Mouse (Mus musculus) liver, postnatal 0 days (tissue): Measurements from ENCODE around the gene Aicda. TPM values are rescaled to one million over a fixed set of nuclear protein-coding genes. Genes with fewer than 3 reads are reported as not detected.
"Not testable (repeated sequence)": the region's sequence is repeated elsewhere in the genome, so short reads cannot be mapped to it uniquely, and the experiment has no call there.

Experiments
- ATAC-seq: fragments of 200-750 bp; cut with Nextera tagmentation; 2 replicates; pipeline ENCODE4 v1.8.0; 2017; ENCODE audit warnings: mild to moderate bottlenecking, moderate library complexity
- DNase-seq: peaks from one replicate; pipeline ENCODE4 v3.0.0-alpha.2; 2016
- H3K27ac ChIP-seq: fragments of 300-500 bp; sonication (generic); 2 replicates; pipeline ENCODE4 v1.5.1; 2014; ENCODE audit warnings: antibody characterized with exemption, moderate library complexity, mild to moderate bottlenecking, low read depth
- H3K27me3 ChIP-seq: fragments of 300-500 bp; sonication (generic); 2 replicates; pipeline ENCODE4 v1.6.1; 2014; ENCODE audit warnings: low read length, control low read depth, mixed read lengths; ENCODE audit not compliant: insufficient read depth
- H3K36me3 ChIP-seq: fragments of 300-500 bp; sonication (generic); replicated peaks from 2 replicates; pipeline ENCODE4 v1.6.1; 2014; ENCODE audit warnings: mild to moderate bottlenecking, control low read depth, low read length, moderate library complexity, mixed read lengths; ENCODE audit not compliant: insufficient read depth
- H3K4me1 ChIP-seq: fragments of 300-500 bp; sonication (generic); 2 replicates; pipeline ENCODE4 v1.6.1; 2014; ENCODE audit warnings: antibody characterized with exemption, mild to moderate bottlenecking, control low read depth; ENCODE audit not compliant: insufficient read depth
- H3K4me2 ChIP-seq: fragments of 300-500 bp; sonication (generic); 2 replicates; pipeline ENCODE4 v1.6.1; 2014; ENCODE audit warnings: low read depth, mild to moderate bottlenecking, low read length, moderate library complexity, mixed read lengths
- H3K4me3 ChIP-seq: fragments of 300-500 bp; sonication (generic); 2 replicates; pipeline ENCODE4 v1.5.1; 2014; ENCODE audit warnings: low read depth, low read length
- H3K9ac ChIP-seq: fragments of 300-500 bp; sonication (generic); replicated peaks from 2 replicates; pipeline ENCODE4 v1.6.1; 2014; ENCODE audit warnings: mild to moderate bottlenecking, moderate library complexity
- H3K9me3 ChIP-seq: fragments of 300-500 bp; sonication (generic); 2 replicates; pipeline ENCODE4 v1.6.1; 2016; ENCODE audit warnings: mild to moderate bottlenecking, control low read depth, low read length, mixed read lengths
- CTCF ChIP-seq: sonication (generic); IDR thresholded peaks from 2 replicates; pipeline ENCODE4 v1.5.1; 2016; ENCODE audit warnings: antibody characterized with exemption, low read depth
- EP300 ChIP-seq: IDR thresholded peaks from 2 replicates; pipeline ENCODE4 v1.6.1; 2016; ENCODE audit warnings: antibody characterized with exemption, low read depth, mild to moderate bottlenecking
- WGBS: fragments of 180-500 bp; shearing (Covaris S2); extraction: QIAGEN DNeasy Blood & Tissue Kit; methylation state at CpG from one replicate; pipeline ENCODE4 v1.1.7; 2014; ENCODE audit not compliant: insufficient replicate concordance; 5-methylcytosine and 5-hydroxymethylcytosine counted together
- polyA plus RNA-seq: library from polyadenylated mRNA; unstranded; fragments of >200 nt; fragmentation: Nextera tagmentation; extraction: Ambion mirVana; gene quantifications from 2 replicates; pipeline ENCODE4 v1.2.1, GENCODE M21; 2015

Aicda gene
- polyA plus RNA-seq, 1 experiment from 2014 or later: not detected

- no peak overlapping the region for H3K4me2 ChIP-seq
- TF ChIP-seq EP300: no peak
- H3K27ac ChIP-seq: no peak overlapping the region
- H3K4me3 ChIP-seq: no peak overlapping the region
- ATAC-seq (no peak), DNase-seq (no peak)
- H3K27me3 ChIP-seq: 0 out of 2 replicates have a peak, but pooled peaks cover 3% of the 10 kb centered on the region
- 71% methylated on average over 8 of the region's 8 CpGs for WGBS
- no peaks in the 10 kb centered on the region for H3K9me3 ChIP-seq
- H3K4me1 ChIP-seq: peaks cover 3% of the 10 kb centered on the region; the same call in 1 of the 2 replicates
- no peaks in the 10 kb centered on the region for H3K36me3 ChIP-seq
- no peak overlapping the region for H3K9ac ChIP-seq
Measured at GRCm38 (mm10) chr6:122531466-122532174, 22.0 kb upstream of the Aicda start.

DNA sequence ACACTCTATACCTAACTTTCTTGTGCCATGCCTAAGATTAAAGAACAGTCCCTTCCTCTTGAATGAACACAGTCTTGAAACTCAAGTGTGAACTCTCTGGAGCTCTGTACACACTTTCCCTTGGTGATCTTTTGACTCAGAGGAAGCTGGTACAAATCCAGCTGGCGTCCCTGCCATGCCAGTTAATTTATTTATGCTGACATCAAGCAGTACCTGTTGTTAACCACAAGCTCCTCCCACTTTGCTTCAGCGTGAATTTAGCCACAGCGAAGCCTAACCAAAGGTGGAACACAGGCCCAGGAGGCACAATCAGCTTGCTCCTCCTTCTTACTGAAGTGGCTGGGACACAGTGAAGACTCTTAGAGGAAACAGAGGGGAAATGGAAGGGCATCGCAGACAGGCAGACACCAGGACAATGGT lies 20.7 kb upstream of the Aicda start:
- Histone ChIP-seq H3K9me3 (no peaks in the 10 kb centered on the region), H3K4me1 (peaks cover 3% of the 10 kb centered on the region; the same call in 1 of the 2 replicates), H3K4me3 (no peak overlapping the region), H3K36me3 (no peaks in the 10 kb centered on the region), H3K4me2 (peak overlapping the region; percentile 49), H3K9ac (no peak overlapping the region), H3K27ac (no peak overlapping the region), H3K27me3 (0 out of 2 replicates have a peak, but pooled peaks cover 3% of the 10 kb centered on the region)
- ATAC-seq: no peak
- DNase-seq: no peak
- WGBS: 12% methylated on average over 4 of the region's 4 CpGs
- no peak for TF ChIP-seq EP300
- no peak for TF ChIP-seq CTCF

DNA sequence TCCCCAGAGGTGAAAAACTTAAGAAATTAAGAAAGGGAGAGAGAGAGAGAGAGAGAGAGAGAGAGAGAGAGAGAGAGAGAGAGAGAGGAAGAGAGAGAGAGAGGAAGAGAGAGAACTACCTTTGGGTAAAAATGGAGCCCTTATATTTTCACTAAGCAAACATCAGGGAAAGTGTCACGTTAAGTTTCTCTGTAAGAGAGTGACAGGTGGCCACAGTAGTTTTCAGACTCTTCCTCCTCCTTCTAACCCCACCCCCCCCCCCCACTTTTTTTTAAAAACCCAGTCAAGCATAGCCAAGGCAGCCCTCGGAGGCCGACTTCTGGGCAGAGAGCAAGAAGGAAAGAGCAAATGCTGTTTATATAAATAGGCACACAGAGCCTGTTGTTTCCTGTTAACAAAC lies 19.6 kb upstream of the Aicda start:
- H3K4me2 ChIP-seq: no peak overlapping the region
- H3K4me3 ChIP-seq: no peak overlapping the region
- H3K9me3 ChIP-seq: no peaks in the 10 kb centered on the region
- H3K27me3 ChIP-seq: no peaks in the 10 kb centered on the region
- H3K36me3 ChIP-seq: no peaks in the 10 kb centered on the region
- H3K4me1 ChIP-seq: peaks cover 3% of the 10 kb centered on the region; the same call in 1 of the 2 replicates
- no peak overlapping the region for H3K9ac ChIP-seq
- ATAC-seq (no peak), DNase-seq (no peak)
- H3K27ac ChIP-seq: no peak overlapping the region
- TF ChIP-seq CTCF (no peak), EP300 (no peak)
- 49% methylated on average over 3 of the region's 3 CpGs for WGBS

DNA sequence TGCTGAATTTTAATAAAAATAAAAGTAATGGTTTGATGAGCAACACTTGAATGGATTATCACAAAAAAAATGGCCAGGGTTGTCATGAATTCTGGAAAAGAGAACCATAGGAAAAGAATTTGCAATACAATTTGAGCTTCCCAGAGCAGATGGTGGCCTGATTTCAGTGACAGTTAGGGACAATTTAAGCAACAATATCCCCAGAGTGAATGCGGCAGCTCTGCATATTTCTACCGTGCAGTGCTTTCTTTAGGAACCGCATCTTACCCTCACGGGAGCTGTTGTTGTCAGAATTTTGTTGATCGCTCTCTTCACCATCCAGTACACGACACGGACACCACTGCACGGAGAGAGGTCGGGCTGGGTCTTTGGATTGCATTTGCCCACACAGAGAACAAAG lies 14.0 kb upstream of the Aicda start:
- TF ChIP-seq EP300 (no peak), CTCF (no peak)
- H3K27ac ChIP-seq: no peak overlapping the region
- H3K4me3 ChIP-seq: no peak overlapping the region
- H3K4me2 ChIP-seq: no peak overlapping the region
- ATAC-seq (no peak), DNase-seq (no peak)
- WGBS: 87% methylated on average over 9 of the region's 9 CpGs
- no peaks in the 10 kb centered on the region for H3K27me3 ChIP-seq
- no peaks in the 10 kb centered on the region for H3K4me1 ChIP-seq
- H3K36me3 ChIP-seq: no peaks in the 10 kb centered on the region
- H3K9me3 ChIP-seq: no peaks in the 10 kb centered on the region
- H3K9ac ChIP-seq: no peak overlapping the region

DNA sequence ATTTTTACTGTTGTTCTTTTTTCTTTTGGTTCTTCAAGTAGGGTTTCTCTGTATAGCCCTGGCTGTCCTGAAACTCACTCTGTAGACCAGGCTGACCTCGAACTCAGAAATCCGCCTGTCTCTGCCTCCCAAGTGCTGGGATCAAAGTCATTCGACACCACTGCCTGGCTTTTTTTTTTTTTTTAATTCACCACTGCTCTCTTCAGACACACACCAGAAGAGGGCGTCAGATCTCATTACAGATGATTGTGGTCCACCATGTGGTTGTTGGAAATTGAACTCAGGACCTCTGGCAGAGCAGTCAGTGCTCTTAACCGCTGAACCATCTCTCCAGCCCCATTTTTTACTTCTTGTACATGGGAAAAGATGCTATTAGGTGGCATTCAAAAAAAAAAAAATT lies 11.1 kb upstream of the Aicda start:
- H3K9ac ChIP-seq, H3K9me3 ChIP-seq, H3K4me2 ChIP-seq, H3K4me1 ChIP-seq, DNase-seq, ATAC-seq, H3K27me3 ChIP-seq, H3K4me3 ChIP-seq, H3K27ac ChIP-seq, H3K36me3 ChIP-seq: not testable (repeated sequence)
- 68% methylated on average over 5 of the region's 5 CpGs for WGBS

DNA sequence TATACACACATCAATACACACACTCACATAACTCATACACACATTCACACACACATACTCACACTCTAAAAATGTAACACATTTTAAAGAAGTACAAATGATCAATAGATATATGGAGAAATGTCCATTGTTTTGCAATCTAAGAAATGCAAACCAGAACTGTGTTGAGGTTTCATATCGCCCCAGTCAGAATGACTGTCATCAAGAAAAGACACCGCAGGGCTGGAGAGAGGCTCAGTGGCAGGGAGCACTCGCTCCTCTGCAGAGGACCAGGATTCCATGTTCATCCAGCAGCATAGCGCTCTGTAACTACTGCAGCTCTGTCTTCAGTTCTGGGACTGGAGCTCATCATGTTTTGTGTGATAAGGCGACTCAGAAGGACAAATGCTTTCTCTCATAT lies 10.0 kb upstream of the Aicda start:
- Histone ChIP-seq H3K9me3 (no peaks in the 10 kb centered on the region), H3K4me2 (no peak overlapping the region), H3K4me1 (no peaks in the 10 kb centered on the region), H3K36me3 (no peaks in the 10 kb centered on the region), H3K4me3 (no peak overlapping the region), H3K9ac (no peak overlapping the region), H3K27ac (no peak overlapping the region), H3K27me3 (no peaks in the 10 kb centered on the region)
- 72% methylated on average over 5 of the region's 5 CpGs for WGBS
- DNase-seq (no peak), ATAC-seq (no peak)
- TF ChIP-seq EP300: no peak
- TF ChIP-seq CTCF: no peak

DNA sequence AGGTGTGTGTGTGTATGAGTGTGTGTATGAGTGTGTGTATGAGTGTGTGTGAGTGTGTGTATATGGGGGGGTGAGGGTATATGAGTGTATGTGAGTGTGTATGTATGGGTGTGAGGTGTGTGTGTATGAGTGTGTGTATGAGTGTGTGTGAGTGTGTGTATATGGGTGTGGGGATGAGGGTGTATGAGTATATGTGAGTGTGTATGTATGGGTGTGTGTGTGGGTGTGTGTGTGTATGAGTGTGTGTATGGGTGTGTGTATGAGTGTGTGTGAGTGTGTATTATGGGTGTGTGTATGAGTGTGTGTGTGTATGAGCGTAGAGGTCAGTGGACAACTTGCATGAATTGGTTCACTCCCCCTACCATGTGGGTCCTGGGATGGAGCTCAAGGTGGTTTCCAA lies 8.9 kb upstream of the Aicda start:
- Histone ChIP-seq H3K9ac (no peak overlapping the region), H3K27ac (no peak overlapping the region), H3K36me3 (no peaks in the 10 kb centered on the region), H3K4me1 (no peaks in the 10 kb centered on the region), H3K27me3 (no peaks in the 10 kb centered on the region), H3K4me3 (no peak overlapping the region), H3K9me3 (no peaks in the 10 kb centered on the region), H3K4me2 (no peak overlapping the region)
- WGBS: 81% methylated on average over 1 of the region's 1 CpGs
- no peak for DNase-seq
- no peak for ATAC-seq
- TF ChIP-seq EP300 (no peak), CTCF (no peak)
